Mouse (Mus musculus) fat pad, adult 2 months (tissue): ENCODE measurements around the gene Psmc6.

Source experiments
- DNase-seq: peaks from one replicate; pipeline ENCODE4 v3.0.0-alpha.2; 2011; ENCODE audit warnings: low read depth, low spot score; ENCODE audit errors: extremely low read depth

Psmc6 gene

GRCm38 (mm10) chr14:45329589-45330181 lies at the start of gene Psmc6:
TSS of gene Psmc6 (plus strand) at chr14:45329788.
- no peak for DNase-seq

- DNase-seq: no peak
These were observed 47.5 kb upstream of the Psmc6 start for GRCm38 (mm10) chr14:45282066-45282465.

- DNase-seq: no peak
These were observed 38.0 kb upstream of the Psmc6 start for GRCm38 (mm10) chr14:45291608-45292007.

GRCm38 (mm10) chr14:45303939-45304338 lies 25.6 kb upstream of the Psmc6 start:
- DNase-seq: no peak

GRCm38 (mm10) chr14:45304389-45304788 lies 25.2 kb upstream of the Psmc6 start:
- no peak for DNase-seq

- no peak for DNase-seq
These were observed 23.7 kb upstream of the Psmc6 start for GRCm38 (mm10) chr14:45305852-45306251.

GRCm38 (mm10) chr14:45307630-45308328 lies 21.8 kb upstream of the Psmc6 start:
- DNase-seq: no peak

GRCm38 (mm10) chr14:45309646-45310045 lies 19.9 kb upstream of the Psmc6 start:
- DNase-seq: no peak

GRCm38 (mm10) chr14:45310101-45310500 lies 19.5 kb upstream of the Psmc6 start:
- DNase-seq: no peak

GRCm38 (mm10) chr14:45316927-45317326 lies 12.7 kb upstream of the Psmc6 start:
- no peak for DNase-seq

GRCm38 (mm10) chr14:45317921-45318411 lies 11.6 kb upstream of the Psmc6 start:
- no peak for DNase-seq

GRCm38 (mm10) chr14:45318426-45319236 lies 11.0 kb upstream of the Psmc6 start, which contains the start of gene Ero1l:
TSS of gene Ero1l (minus strand) at chr14:45318771.
- DNase-seq: no peak

- DNase-seq: no peak
These were observed 10.4 kb upstream of the Psmc6 start for GRCm38 (mm10) chr14:45319237-45319610.

GRCm38 (mm10) chr14:45320111-45320510 lies 9.5 kb upstream of the Psmc6 start:
- DNase-seq: no peak

GRCm38 (mm10) chr14:45321067-45321466 lies 8.5 kb upstream of the Psmc6 start:
- DNase-seq: no peak

- DNase-seq: no peak
These were observed 8.0 kb upstream of the Psmc6 start for GRCm38 (mm10) chr14:45321622-45322021.

GRCm38 (mm10) chr14:45322450-45322849 lies 7.1 kb upstream of the Psmc6 start:
- no peak for DNase-seq

- DNase-seq: no peak
These were observed 6.3 kb upstream of the Psmc6 start for GRCm38 (mm10) chr14:45323320-45323719.

GRCm38 (mm10) chr14:45325471-45325870 lies 4.1 kb upstream of the Psmc6 start:
- DNase-seq: peak; percentile 93

GRCm38 (mm10) chr14:45328072-45328713 lies 1.4 kb upstream of the Psmc6 start:
- no peak for DNase-seq

- no peak for DNase-seq
These were observed 485 bp upstream of the Psmc6 start for GRCm38 (mm10) chr14:45329018-45329588.
